Mouse (Mus musculus): ENCODE results near the gene Fto.
A peak's percentile ranks its signal among the peaks of the same experiment; 100 is the strongest.

The Fto gene

GRCm38 (mm10) chr8:91312835-91313832 lies at the start of gene Fto, which contains the start of gene Rpgrip1l:
TSS of gene Fto (plus strand) at chr8:91313525.
TSS of gene Rpgrip1l (minus strand) at chr8:91313262.
- DNase-seq = peak; percentile 96

GRCm38 (mm10) chr8:91263939-91264338 lies 49.4 kb upstream of the Fto start:
- no peak for DNase-seq

- DNase-seq = no peak
Observed at GRCm38 (mm10) chr8:91264564-91264963, 48.8 kb upstream of the Fto start.

- DNase-seq = no peak
Observed at GRCm38 (mm10) chr8:91269374-91269958, 43.9 kb upstream of the Fto start.

GRCm38 (mm10) chr8:91273493-91273892 lies 39.8 kb upstream of the Fto start:
- DNase-seq = no peak

- no peak for DNase-seq
Observed at GRCm38 (mm10) chr8:91276337-91276736, 37.0 kb upstream of the Fto start.

GRCm38 (mm10) chr8:91278060-91278459 lies 35.3 kb upstream of the Fto start:
- DNase-seq = no peak

- no peak for DNase-seq
Observed at GRCm38 (mm10) chr8:91280467-91281212, 32.7 kb upstream of the Fto start.

GRCm38 (mm10) chr8:91281545-91281944 lies 31.8 kb upstream of the Fto start:
- no peak for DNase-seq

GRCm38 (mm10) chr8:91282655-91283054 lies 30.7 kb upstream of the Fto start:
- DNase-seq = no peak

GRCm38 (mm10) chr8:91283815-91284214 lies 29.5 kb upstream of the Fto start:
- no peak for DNase-seq

- DNase-seq = no peak
Observed at GRCm38 (mm10) chr8:91286237-91286636, 27.1 kb upstream of the Fto start.

- DNase-seq = no peak
Observed at GRCm38 (mm10) chr8:91290576-91290975, 22.7 kb upstream of the Fto start.

GRCm38 (mm10) chr8:91295786-91296185 lies 17.5 kb upstream of the Fto start:
- DNase-seq = no peak

GRCm38 (mm10) chr8:91298672-91299071 lies 14.7 kb upstream of the Fto start:
- DNase-seq = no peak

GRCm38 (mm10) chr8:91304481-91305386 lies 8.6 kb upstream of the Fto start:
- DNase-seq = no peak

GRCm38 (mm10) chr8:91312342-91312741 lies 983 bp upstream of the Fto start:
- DNase-seq = no peak

- no peak for DNase-seq
Observed at GRCm38 (mm10) chr8:91317567-91318227, 4.4 kb downstream of the Fto start.

GRCm38 (mm10) chr8:91318938-91319729 lies 5.8 kb downstream of the Fto start:
- DNase-seq = no peak

- DNase-seq = no peak
Observed at GRCm38 (mm10) chr8:91323511-91323910, 10.2 kb downstream of the Fto start.

GRCm38 (mm10) chr8:91324271-91324670 lies 10.9 kb downstream of the Fto start:
- DNase-seq = no peak

Measured in cerebellum, adult 11 months (tissue).